Mouse (Mus musculus): ENCODE data around the gene Neurl1a.
A peak's percentile ranks its signal among the peaks of the same experiment; 100 is the strongest.

The Neurl1a gene

GRCm38 (mm10) chr19:47286886-47287450 is 108.3 kb downstream of the Neurl1a start:
- DNase-seq (ENCODE audit: low spot score): peak; percentile 53

GRCm38 (mm10) chr19:47291307-47292080 is 112.9 kb downstream of the Neurl1a start:
- DNase-seq (ENCODE audit: low spot score): peak; percentile 84

GRCm38 (mm10) chr19:47292451-47292951 is 113.9 kb downstream of the Neurl1a start:
- DNase-seq (ENCODE audit: low spot score): peak; percentile 24

GRCm38 (mm10) chr19:47298100-47298499 is 119.5 kb downstream of the Neurl1a start:
- DNase-seq (ENCODE audit: low spot score): no peak

GRCm38 (mm10) chr19:47301303-47302190 is 122.9 kb downstream of the Neurl1a start:
- peak; percentile 83 for DNase-seq (ENCODE audit: low spot score)

- no peak for DNase-seq (ENCODE audit: low spot score)
Measured at GRCm38 (mm10) chr19:47302191-47302852, 123.7 kb downstream of the Neurl1a start.

- no peak for DNase-seq (ENCODE audit: low spot score)
Measured at GRCm38 (mm10) chr19:47303128-47303527, 124.5 kb downstream of the Neurl1a start.

GRCm38 (mm10) chr19:47304170-47304745 is 125.6 kb downstream of the Neurl1a start:
- no peak for DNase-seq (ENCODE audit: low spot score)

- DNase-seq (ENCODE audit: low spot score): no peak
Measured at GRCm38 (mm10) chr19:47305401-47305800, 126.8 kb downstream of the Neurl1a start.

GRCm38 (mm10) chr19:47306128-47306916 is 127.7 kb downstream of the Neurl1a start:
- no peak for DNase-seq (ENCODE audit: low spot score)

GRCm38 (mm10) chr19:47306917-47307315 is 128.3 kb downstream of the Neurl1a start:
- no peak for DNase-seq (ENCODE audit: low spot score)
